ENCODE assay signal across 14 mouse cellular contexts in the genomic region with DNA sequence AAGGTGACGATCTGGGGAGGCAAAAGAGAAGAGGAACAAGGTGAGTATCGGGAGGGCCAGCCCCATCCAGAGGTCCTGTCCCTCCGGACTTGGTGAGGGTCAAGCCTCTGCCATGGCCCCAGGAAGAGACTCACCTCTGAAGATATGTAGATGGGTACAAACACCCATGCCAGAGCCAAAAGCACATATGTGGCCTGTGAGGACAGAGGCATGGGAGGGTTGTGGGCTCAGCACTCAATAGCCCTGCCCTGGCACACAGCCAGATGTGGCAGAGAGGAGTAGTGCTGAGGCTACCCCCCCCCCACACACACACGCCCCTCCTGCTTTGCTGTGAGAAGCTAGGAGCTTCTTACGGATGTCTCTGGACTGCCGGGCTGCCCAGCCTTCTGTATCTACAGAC. TPM values are rescaled to one million over a fixed set of nuclear protein-coding genes. Genes with fewer than 3 reads are reported as not detected.
DNase-seq lines count a peak whose midpoint lies in the region; ATAC-seq lines count a peak whose summit lies in the region.
"Had no signal": no experiment of that assay in that cellular context is flagged by ENCODE, and none has a peak within 500 bp of the region (broad histone marks: within the 10 kb centered on the region; RNA-seq: fewer than 3 reads in every experiment).

No protein-coding gene starts in this region.

- H3K4me1 ChIP-seq in forebrain, embryonic 13.5 days = peaks cover 4% of the 10 kb centered on the region; the same call in 1 of the 2 replicates
- H3K4me1 ChIP-seq in forebrain, embryonic 10.5 days = 0 out of 2 replicates have a peak, but pooled peaks cover 8% of the 10 kb centered on the region
- H3K4me1 ChIP-seq in lung, embryonic 15.5 days = no peaks in the 10 kb centered on the region
- no peaks in the 10 kb centered on the region; the same call in 1 of the 2 replicates for H3K4me1 ChIP-seq in embryonic facial prominence, embryonic 13.5 days

- 0 out of 2 replicates have a peak, but pooled peaks have one; percentile 45 for ATAC-seq in forebrain, embryonic 13.5 days
- peak; percentile 29 for ATAC-seq in lung, embryonic 15.5 days (ENCODE audit: borderline replicate concordance, extremely low read depth, low FRiP score, low TSS enrichment)
- ATAC-seq in embryonic facial prominence, embryonic 13.5 days (ENCODE audit: insufficient number of reproducible peaks, insufficient read depth, low FRiP score, low TSS enrichment, low read depth) = no peak

- H3K27ac ChIP-seq in forebrain, embryonic 13.5 days = no peak overlapping the region
- no peak overlapping the region for H3K27ac ChIP-seq in forebrain, embryonic 10.5 days
- H3K27ac ChIP-seq in lung, embryonic 15.5 days = no peak overlapping the region
- H3K27ac ChIP-seq in embryonic facial prominence, embryonic 13.5 days = no peak overlapping the region
- H3K27ac ChIP-seq: macrophage had no signal

- H3K9me3 ChIP-seq in forebrain, embryonic 13.5 days (replicated peaks) = no peaks in the 10 kb centered on the region
- H3K9me3 ChIP-seq in forebrain, embryonic 10.5 days = no peaks in the 10 kb centered on the region
- H3K9me3 ChIP-seq in lung, embryonic 15.5 days = no peaks in the 10 kb centered on the region
- H3K9me3 ChIP-seq in embryonic facial prominence, embryonic 13.5 days = no peaks in the 10 kb centered on the region

- H3K27me3 ChIP-seq in forebrain, embryonic 13.5 days = no peaks in the 10 kb centered on the region
- peaks cover 5% of the 10 kb centered on the region; the same call in 1 of the 2 replicates for H3K27me3 ChIP-seq in forebrain, embryonic 10.5 days (ENCODE audit: poor library complexity, severe bottlenecking)
- no peaks in the 10 kb centered on the region for H3K27me3 ChIP-seq in lung, embryonic 15.5 days
- H3K27me3 ChIP-seq in embryonic facial prominence, embryonic 13.5 days = no peaks in the 10 kb centered on the region

- no peak overlapping the region for H3K9ac ChIP-seq in forebrain, embryonic 13.5 days
- no peak overlapping the region for H3K9ac ChIP-seq in lung, embryonic 15.5 days
- H3K9ac ChIP-seq in embryonic facial prominence, embryonic 13.5 days = peak overlapping the region; percentile 40; the same call in 1 of the 2 replicates

- H3K4me3 ChIP-seq in forebrain, embryonic 13.5 days = no peak overlapping the region
- no peak overlapping the region for H3K4me3 ChIP-seq in forebrain, embryonic 10.5 days
- H3K4me3 ChIP-seq in lung, embryonic 15.5 days = no peak overlapping the region
- no peak overlapping the region for H3K4me3 ChIP-seq in embryonic facial prominence, embryonic 13.5 days

- 70% methylated on average over 6 of the region's 6 CpGs for WGBS in forebrain, embryonic 13.5 days
- 70% methylated on average over 6 of the region's 6 CpGs for WGBS in forebrain, embryonic 10.5 days
- WGBS in lung, embryonic 15.5 days = 58% methylated on average over 6 of the region's 6 CpGs
- WGBS in embryonic facial prominence, embryonic 13.5 days = 69% methylated on average over 6 of the region's 6 CpGs

- no peaks in the 10 kb centered on the region for H3K36me3 ChIP-seq in forebrain, embryonic 13.5 days (ENCODE audit: poor library complexity, severe bottlenecking)
- H3K36me3 ChIP-seq in forebrain, embryonic 10.5 days (replicated peaks) = no peaks in the 10 kb centered on the region
- H3K36me3 ChIP-seq in lung, embryonic 15.5 days = no peaks in the 10 kb centered on the region
- H3K36me3 ChIP-seq in embryonic facial prominence, embryonic 13.5 days = no peaks in the 10 kb centered on the region

- DNase-seq in forebrain, embryonic 10.5 days (ENCODE audit: extremely low spot score, low spot score) = no peak
- peak; percentile 7 for DNase-seq in kidney, adult 18-20 months
- DNase-seq in kidney, adult 11 months = no peak
- DNase-seq in lung, postnatal 36 days = no peak
- DNase-seq in embryo, embryonic 10 days (ENCODE audit: low spot score) = no peak

- no peak overlapping the region for H3K4me2 ChIP-seq in forebrain, embryonic 13.5 days
- no peak overlapping the region for H3K4me2 ChIP-seq in lung, embryonic 15.5 days
- no peak overlapping the region for H3K4me2 ChIP-seq in embryonic facial prominence, embryonic 13.5 days

RNA-seq across cellular contexts. Expression of a gene that starts 5.5 kb away (rescaled TPM):
- polyA plus RNA-seq in forebrain, embryonic 13.5 days (2015; fragmentation: Nextera tagmentation; extraction: Ambion mirVana) = not detected in 2 replicates
- polyA plus RNA-seq in forebrain, embryonic 10.5 days (2016; fragmentation: Nextera tagmentation; extraction: Ambion mirVana) = 0.07 and 0.12 TPM in 2 replicates
- polyA plus RNA-seq in lung, embryonic 15.5 days (2015; fragmentation: Nextera tagmentation; extraction: Ambion mirVana) = not detected in 2 replicates
- polyA plus RNA-seq in embryonic facial prominence, embryonic 13.5 days (2015; fragmentation: Nextera tagmentation; extraction: Ambion mirVana) = not detected in 2 replicates
- polyA plus RNA-seq: activated CD4-positive, CD25-positive, alpha-beta regulatory T cell, adult 4 months; heart, postnatal 0 days; liver, adult 2 months; macrophage; small intestine, adult 2 months; stomach, embryonic 16.5 days had no signal

RNA-seq across cellular contexts. Expression of a gene that starts 31.2 kb away (rescaled TPM):
- 0.32 and 0.33 TPM in 2 replicates for polyA plus RNA-seq in forebrain, embryonic 13.5 days (2015; fragmentation: Nextera tagmentation; extraction: Ambion mirVana)
- 1.5 and 1.9 TPM in 2 replicates for polyA plus RNA-seq in forebrain, embryonic 10.5 days (2016; fragmentation: Nextera tagmentation; extraction: Ambion mirVana)
- 2.3 and 2.8 TPM in 2 replicates for polyA plus RNA-seq in lung, embryonic 15.5 days (2015; fragmentation: Nextera tagmentation; extraction: Ambion mirVana)
- polyA plus RNA-seq in embryonic facial prominence, embryonic 13.5 days (2015; fragmentation: Nextera tagmentation; extraction: Ambion mirVana) = 2.8 and 3.9 TPM in 2 replicates
- polyA plus RNA-seq: macrophage had no signal

RNA-seq across cellular contexts. Expression of a gene that starts 46.8 kb away (rescaled TPM):
- polyA plus RNA-seq in forebrain, embryonic 13.5 days (2015; fragmentation: Nextera tagmentation; extraction: Ambion mirVana) = 66.0 and 69.6 TPM in 2 replicates
- 45.7 and 46.5 TPM in 2 replicates for polyA plus RNA-seq in forebrain, embryonic 10.5 days (2016; fragmentation: Nextera tagmentation; extraction: Ambion mirVana)
- polyA plus RNA-seq in lung, embryonic 15.5 days (2015; fragmentation: Nextera tagmentation; extraction: Ambion mirVana) = 31.0 and 34.0 TPM in 2 replicates
- polyA plus RNA-seq in embryonic facial prominence, embryonic 13.5 days (2015; fragmentation: Nextera tagmentation; extraction: Ambion mirVana) = 35.0 and 38.1 TPM in 2 replicates
